ENCODE assay signal across 8 mouse cellular contexts in genomic region chr7:83813993-83814392, GRCm38 (mm10). TPM values are rescaled to one million over a fixed set of nuclear protein-coding genes. Genes with fewer than 3 reads are reported as not detected.
A peak's percentile ranks its signal among the peaks of the same experiment; 100 is the strongest.
DNase-seq lines count a peak whose midpoint lies in the region; ATAC-seq lines count a peak whose summit lies in the region.

No protein-coding gene starts in this region.

- no peaks in the 10 kb centered on the region for H3K27me3 ChIP-seq in hindbrain, embryonic 10.5 days (ENCODE audit: insufficient read depth, poor library complexity, severe bottlenecking)
- no peaks in the 10 kb centered on the region for H3K27me3 ChIP-seq in hindbrain, embryonic 16.5 days (replicated peaks; ENCODE audit: control insufficient read depth, insufficient read depth, low read length)
- H3K27me3 ChIP-seq in lung, embryonic 16.5 days (ENCODE audit: control insufficient read depth, insufficient read depth, low read depth, low read length) = no peaks in the 10 kb centered on the region
- no peaks in the 10 kb centered on the region for H3K27me3 ChIP-seq in stomach, embryonic 16.5 days (ENCODE audit: control insufficient read depth, insufficient read depth, low read length)

- no peak overlapping the region for H3K9ac ChIP-seq in hindbrain, embryonic 16.5 days (ENCODE audit: low read depth, low read length)
- H3K9ac ChIP-seq in lung, embryonic 16.5 days (ENCODE audit: low read length) = peak overlapping the region; percentile 21
- peak overlapping the region; percentile 57 for H3K9ac ChIP-seq in stomach, embryonic 16.5 days (ENCODE audit: low read length)

- no peak overlapping the region for H3K4me2 ChIP-seq in hindbrain, embryonic 16.5 days (ENCODE audit: low read length)
- H3K4me2 ChIP-seq in lung, embryonic 16.5 days (ENCODE audit: low read depth, low read length) = peak overlapping the region; percentile 27
- H3K4me2 ChIP-seq in stomach, embryonic 16.5 days (ENCODE audit: low read depth, low read length) = no peak overlapping the region; the same call in 1 of the 2 replicates

- DNase-seq in hindbrain, embryonic 10.5 days (ENCODE audit: low spot score) = peak; percentile 82
- peak; percentile 84 for DNase-seq in embryo, embryonic 10 days (ENCODE audit: low spot score)
- DNase-seq in heart, adult 8-10 months (ENCODE audit: low spot score) = peak; percentile 62
- DNase-seq in kidney, adult 8-10 months = peak; percentile 19 to 34
- no peak for DNase-seq in right cerebral cortex, adult 18-20 months

- peaks cover 52% of the 10 kb centered on the region for H3K4me1 ChIP-seq in hindbrain, embryonic 10.5 days (replicated peaks)
- peaks cover 8% of the 10 kb centered on the region for H3K4me1 ChIP-seq in hindbrain, embryonic 16.5 days (ENCODE audit: control insufficient read depth, insufficient read depth, low read depth, low read length)
- H3K4me1 ChIP-seq in lung, embryonic 16.5 days (replicated peaks; ENCODE audit: control insufficient read depth, insufficient read depth, low read length) = peaks cover 47% of the 10 kb centered on the region
- H3K4me1 ChIP-seq in stomach, embryonic 16.5 days (ENCODE audit: control insufficient read depth, insufficient read depth, low read length) = peaks cover 20% of the 10 kb centered on the region

- ATAC-seq in hindbrain, embryonic 16.5 days = no peak
- peak; percentile 75 for ATAC-seq in lung, embryonic 16.5 days (ENCODE audit: low read depth)
- peak; percentile 41; the same call in 1 of the 2 replicates for ATAC-seq in stomach, embryonic 16.5 days (ENCODE audit: insufficient read depth, low FRiP score)

- H3K9me3 ChIP-seq in hindbrain, embryonic 10.5 days = no peaks in the 10 kb centered on the region
- no peaks in the 10 kb centered on the region for H3K9me3 ChIP-seq in hindbrain, embryonic 16.5 days (ENCODE audit: control insufficient read depth, low read length)
- no peaks in the 10 kb centered on the region for H3K9me3 ChIP-seq in lung, embryonic 16.5 days (ENCODE audit: control insufficient read depth, low read length)
- no peaks in the 10 kb centered on the region for H3K9me3 ChIP-seq in stomach, embryonic 16.5 days (replicated peaks; ENCODE audit: control insufficient read depth, low read length)

- peak overlapping the region; percentile 87 for H3K27ac ChIP-seq in hindbrain, embryonic 10.5 days
- no peak overlapping the region for H3K27ac ChIP-seq in hindbrain, embryonic 16.5 days (ENCODE audit: low read depth, low read length)
- peak overlapping the region; percentile 93 for H3K27ac ChIP-seq in lung, embryonic 16.5 days (ENCODE audit: low read length)
- H3K27ac ChIP-seq in stomach, embryonic 16.5 days (ENCODE audit: low read length) = peak overlapping the region; percentile 75

- H3K36me3 ChIP-seq in hindbrain, embryonic 10.5 days = no peaks in the 10 kb centered on the region
- no peaks in the 10 kb centered on the region for H3K36me3 ChIP-seq in hindbrain, embryonic 16.5 days (ENCODE audit: control insufficient read depth, insufficient read depth, low read length)
- no peaks in the 10 kb centered on the region for H3K36me3 ChIP-seq in lung, embryonic 16.5 days (ENCODE audit: control insufficient read depth, insufficient read depth, low read length)
- no peaks in the 10 kb centered on the region for H3K36me3 ChIP-seq in stomach, embryonic 16.5 days (ENCODE audit: control insufficient read depth, insufficient read depth, low read length)

- H3K4me3 ChIP-seq in hindbrain, embryonic 10.5 days = no peak overlapping the region
- no peak overlapping the region for H3K4me3 ChIP-seq in hindbrain, embryonic 16.5 days (ENCODE audit: low read length)
- no peak overlapping the region for H3K4me3 ChIP-seq in lung, embryonic 16.5 days (ENCODE audit: low read length)
- H3K4me3 ChIP-seq in stomach, embryonic 16.5 days (replicated peaks; ENCODE audit: low read length) = no peak overlapping the region

- WGBS in hindbrain, embryonic 10.5 days = 6% methylated on average over 4 of the region's 4 CpGs
- 17% methylated on average over 4 of the region's 4 CpGs for whole genome bisulfite sequencing in hindbrain, embryonic 16.5 days
- 8% methylated on average over 4 of the region's 4 CpGs for WGBS in lung, embryonic 16.5 days
- WGBS in stomach, embryonic 16.5 days = 19% methylated on average over 4 of the region's 4 CpGs

RNA-seq across cellular contexts. Expression of gene Cfap161, which starts 19.3 kb away (rescaled TPM):
- 0.24 and 1.5 TPM in 2 replicates for polyA plus RNA-seq in hindbrain, embryonic 10.5 days (2016; fragmentation: Nextera tagmentation; extraction: Ambion mirVana)
- 1.8 and 2.0 TPM in 2 replicates for polyA plus RNA-seq in hindbrain, embryonic 16.5 days (2015; fragmentation: Nextera tagmentation; extraction: Ambion mirVana)
- total RNA-seq in heart, adult 8-10 months (2022) = not detected
- polyA plus RNA-seq in lung, embryonic 16.5 days (2015; fragmentation: Nextera tagmentation; extraction: Ambion mirVana) = 7.4 and 8.4 TPM in 2 replicates
- polyA plus RNA-seq in stomach, embryonic 16.5 days (2015; fragmentation: Nextera tagmentation; extraction: Ambion mirVana) = 0.44 TPM in 1 of 2 replicates, not detected in the other
